Mouse (Mus musculus) heart, embryonic 11.5 days (tissue): ENCODE measurements around the gene Abr. TPM values are rescaled to one million over a fixed set of nuclear protein-coding genes. Genes with fewer than 3 reads are reported as not detected.
A peak's percentile ranks its signal among the peaks of the same experiment; 100 is the strongest.

Source experiments
- ATAC-seq: fragments of 200-750 bp; cut with Nextera tagmentation; replicated peaks from 2 replicates; pipeline ENCODE4 v1.8.0; 2017; ENCODE audit warnings: moderate library complexity; ENCODE audit not compliant: insufficient number of reproducible peaks, low FRiP score, low TSS enrichment
- H3K27ac ChIP-seq: fragments of 300-500 bp; sonication (generic); 2 replicates; pipeline ENCODE4 v1.5.1; 2014; ENCODE audit warnings: mild to moderate bottlenecking, low read depth, low read length
- H3K27me3 ChIP-seq: fragments of 300-500 bp; sonication (generic); 2 replicates; pipeline ENCODE4 v1.6.1; 2014; ENCODE audit warnings: mild to moderate bottlenecking, low read length, mixed read lengths; ENCODE audit not compliant: control insufficient read depth, insufficient read depth
- H3K36me3 ChIP-seq: fragments of 300-500 bp; sonication (generic); 2 replicates; pipeline ENCODE4 v1.6.1; 2014; ENCODE audit warnings: mild to moderate bottlenecking, low read length, moderate library complexity, mixed read lengths; ENCODE audit not compliant: control insufficient read depth, insufficient read depth
- H3K4me1 ChIP-seq: fragments of 300-500 bp; sonication (generic); 2 replicates; pipeline ENCODE4 v1.6.1; 2014; ENCODE audit warnings: low read length; ENCODE audit not compliant: control insufficient read depth, insufficient read depth
- H3K4me2 ChIP-seq: fragments of 300-500 bp; sonication (generic); 2 replicates; pipeline ENCODE4 v1.6.1; 2014; ENCODE audit warnings: mild to moderate bottlenecking, moderate library complexity
- H3K4me3 ChIP-seq: fragments of 300-500 bp; sonication (generic); 2 replicates; pipeline ENCODE4 v1.5.1; 2014; ENCODE audit warnings: low read depth, low read length
- H3K9ac ChIP-seq: fragments of 300-500 bp; sonication (generic); 2 replicates; pipeline ENCODE4 v1.6.1; 2014; ENCODE audit warnings: mild to moderate bottlenecking, low read depth, low read length, moderate library complexity
- H3K9me3 ChIP-seq: fragments of 300-500 bp; sonication (generic); replicated peaks from 2 replicates; pipeline ENCODE4 v1.6.1; 2016; ENCODE audit warnings: low read length; ENCODE audit not compliant: control insufficient read depth
- WGBS: fragments of 180-500 bp; shearing (Covaris S2); extraction: QIAGEN DNeasy Blood & Tissue Kit; methylation state at CpG from one replicate; pipeline ENCODE4 v1.1.7; 2014; ENCODE audit not compliant: insufficient replicate concordance; 5-methylcytosine and 5-hydroxymethylcytosine counted together
- polyA plus RNA-seq: library from polyadenylated mRNA; unstranded; fragments of >200 nt; fragmentation: Nextera tagmentation; extraction: Ambion mirVana; gene quantifications from 2 replicates; pipeline ENCODE4 v1.2.1, GENCODE M21; 2014

Gene Abr
- polyA plus RNA-seq, 1 experiment from 2014 or later: 22.9 TPM

GRCm38 (mm10) chr11:76614246-76614645 lies 7.9 kb downstream of the Abr start:
- ATAC-seq: no peak
- WGBS: 54% methylated on average over 2 of the region's 2 CpGs
- no peak overlapping the region for H3K27ac ChIP-seq
- no peak overlapping the region for H3K4me2 ChIP-seq
- H3K4me1 ChIP-seq: peaks cover 2% of the 10 kb centered on the region; the same call in 1 of the 2 replicates
- no peaks in the 10 kb centered on the region for H3K9me3 ChIP-seq
- peaks cover 3% of the 10 kb centered on the region; the same call in 1 of the 2 replicates for H3K27me3 ChIP-seq
- no peak overlapping the region for H3K4me3 ChIP-seq
- H3K36me3 ChIP-seq: no peaks in the 10 kb centered on the region
- no peak overlapping the region for H3K9ac ChIP-seq

- no peaks in the 10 kb centered on the region for H3K9me3 ChIP-seq
- no peak overlapping the region for H3K27ac ChIP-seq
- peak overlapping the region; percentile 85 for H3K4me2 ChIP-seq
- 1% methylated on average over 19 of the region's 19 CpGs for WGBS
- peaks cover 2% of the 10 kb centered on the region; the same call in 1 of the 2 replicates for H3K27me3 ChIP-seq
- H3K4me3 ChIP-seq: peak overlapping the region; percentile 48
- no peaks in the 10 kb centered on the region for H3K36me3 ChIP-seq
- H3K4me1 ChIP-seq: peaks cover 2% of the 10 kb centered on the region; the same call in 1 of the 2 replicates
- peak overlapping the region; percentile 59 for H3K9ac ChIP-seq
- no peak for ATAC-seq
These were observed 9.4 kb downstream of the Abr start for GRCm38 (mm10) chr11:76612638-76613104.

- no peaks in the 10 kb centered on the region for H3K9me3 ChIP-seq
- no peaks in the 10 kb centered on the region for H3K36me3 ChIP-seq
- no peak overlapping the region for H3K9ac ChIP-seq
- H3K4me3 ChIP-seq: no peak overlapping the region
- no peak for ATAC-seq
- H3K4me1 ChIP-seq: peaks cover 2% of the 10 kb centered on the region; the same call in 1 of the 2 replicates
- H3K27ac ChIP-seq: no peak overlapping the region
- no peak overlapping the region for H3K4me2 ChIP-seq
- H3K27me3 ChIP-seq: no peaks in the 10 kb centered on the region
These were observed 11.2 kb downstream of the Abr start for GRCm38 (mm10) chr11:76610948-76611347.

- no peak overlapping the region for H3K27ac ChIP-seq
These were observed 15.6 kb downstream of the Abr start for GRCm38 (mm10) chr11:76606521-76606920.

GRCm38 (mm10) chr11:76599219-76599618 lies 22.9 kb downstream of the Abr start:
- peak overlapping the region; percentile 50 for H3K27ac ChIP-seq
- no peak overlapping the region for H3K4me2 ChIP-seq
- no peaks in the 10 kb centered on the region for H3K9me3 ChIP-seq
- H3K4me3 ChIP-seq: no peak overlapping the region
- no peak overlapping the region for H3K9ac ChIP-seq
- 22% methylated on average over 2 of the region's 2 CpGs for WGBS
- ATAC-seq: peak; percentile 59; the same call in 1 of the 2 replicates
- no peaks in the 10 kb centered on the region for H3K36me3 ChIP-seq
- no peaks in the 10 kb centered on the region for H3K27me3 ChIP-seq
- peaks cover 11% of the 10 kb centered on the region for H3K4me1 ChIP-seq

More at GRCm38 (mm10) chr11:76606521-76606920, 15.6 kb downstream of the Abr start:
- no peak overlapping the region for H3K4me2 ChIP-seq
- no peaks in the 10 kb centered on the region for H3K36me3 ChIP-seq
- H3K4me1 ChIP-seq: no peaks in the 10 kb centered on the region
- H3K9ac ChIP-seq: no peak overlapping the region
- H3K27me3 ChIP-seq: no peaks in the 10 kb centered on the region
- no peak overlapping the region for H3K4me3 ChIP-seq
- no peaks in the 10 kb centered on the region for H3K9me3 ChIP-seq
- WGBS: 81% methylated on average over 9 of the region's 9 CpGs
- ATAC-seq: no peak

GRCm38 (mm10) chr11:76598757-76599156 lies 23.4 kb downstream of the Abr start:
- Histone ChIP-seq H3K4me2 (no peak overlapping the region; the same call in 1 of the 2 replicates), H3K27ac (peak overlapping the region; percentile 50), H3K4me3 (no peak overlapping the region), H3K9me3 (no peaks in the 10 kb centered on the region), H3K27me3 (no peaks in the 10 kb centered on the region), H3K9ac (no peak overlapping the region), H3K36me3 (no peaks in the 10 kb centered on the region), H3K4me1 (peaks cover 16% of the 10 kb centered on the region)
- WGBS: 65% methylated on average over 5 of the region's 5 CpGs
- ATAC-seq: no peak

GRCm38 (mm10) chr11:76593620-76594326 lies 28.3 kb downstream of the Abr start:
- ATAC-seq: no peak
- Histone ChIP-seq H3K9ac (no peak overlapping the region), H3K36me3 (no peaks in the 10 kb centered on the region), H3K9me3 (no peaks in the 10 kb centered on the region), H3K27ac (peak overlapping the region; percentile 57; the same call in 1 of the 2 replicates), H3K4me3 (no peak overlapping the region), H3K4me2 (0 out of 2 replicates have a peak overlapping the region, but pooled peaks have one; percentile 4), H3K4me1 (peaks cover 22% of the 10 kb centered on the region), H3K27me3 (no peaks in the 10 kb centered on the region)
- WGBS: 30% methylated on average over 4 of the region's 4 CpGs

GRCm38 (mm10) chr11:76589746-76590145 lies 32.4 kb downstream of the Abr start:
- 0 out of 2 replicates have a peak overlapping the region, but pooled peaks have one; percentile 18 for H3K9ac ChIP-seq
- no peaks in the 10 kb centered on the region for H3K36me3 ChIP-seq
- no peak overlapping the region for H3K4me3 ChIP-seq
- no peaks in the 10 kb centered on the region for H3K9me3 ChIP-seq
- 76% methylated on average over 5 of the region's 5 CpGs for WGBS
- H3K27ac ChIP-seq: no peak overlapping the region
- no peak overlapping the region for H3K4me2 ChIP-seq
- no peaks in the 10 kb centered on the region for H3K27me3 ChIP-seq
- H3K4me1 ChIP-seq: peaks cover 28% of the 10 kb centered on the region
- no peak for ATAC-seq
